Mouse (Mus musculus) forebrain, embryonic 16.5 days (tissue): Measurements from ENCODE around the gene Nfkbil1. TPM values are rescaled to one million over a fixed set of nuclear protein-coding genes. Genes with fewer than 3 reads are reported as not detected.

Source experiments
- ATAC-seq: fragments of 200-750 bp; cut with Nextera tagmentation; 2 replicates; pipeline ENCODE4 v1.8.0; 2017; ENCODE audit warnings: mild to moderate bottlenecking, moderate library complexity
- H3K27ac ChIP-seq: fragments of 300-500 bp; sonication (generic); 2 replicates; pipeline ENCODE4 v1.5.1; 2014; ENCODE audit warnings: low read length, control low read depth
- H3K27me3 ChIP-seq: fragments of 300-500 bp; sonication (generic); replicated peaks from 2 replicates; pipeline ENCODE4 v1.6.1; 2014; ENCODE audit warnings: low read length; ENCODE audit not compliant: control insufficient read depth, insufficient read depth
- H3K36me3 ChIP-seq: fragments of 300-500 bp; sonication (generic); 2 replicates; pipeline ENCODE4 v1.6.1; 2014; ENCODE audit not compliant: control insufficient read depth, insufficient read depth
- H3K4me1 ChIP-seq: fragments of 300-500 bp; sonication (generic); replicated peaks from 2 replicates; pipeline ENCODE4 v1.6.1; 2014; ENCODE audit warnings: low read length; ENCODE audit not compliant: control insufficient read depth, insufficient read depth
- H3K4me2 ChIP-seq: fragments of 300-500 bp; sonication (generic); 2 replicates; pipeline ENCODE4 v1.6.1; 2014; ENCODE audit warnings: mild to moderate bottlenecking, low read length, control low read depth
- H3K4me3 ChIP-seq: fragments of 300-500 bp; sonication (generic); replicated peaks from 2 replicates; pipeline ENCODE4 v1.5.1; 2014; ENCODE audit warnings: mild to moderate bottlenecking, low read length, control low read depth
- H3K9ac ChIP-seq: fragments of 300-500 bp; sonication (generic); replicated peaks from 2 replicates; pipeline ENCODE4 v1.6.1; 2014; ENCODE audit warnings: low read depth, low read length, control low read depth
- H3K9me3 ChIP-seq: fragments of 300-500 bp; sonication (generic); 2 replicates; pipeline ENCODE4 v1.6.1; 2016; ENCODE audit warnings: low read length; ENCODE audit not compliant: control insufficient read depth
- WGBS: fragments of 180-500 bp; shearing (Covaris S2); extraction: QIAGEN DNeasy Blood & Tissue Kit; methylation state at CpG from one replicate; pipeline ENCODE4 v1.1.7; 2014; 5-methylcytosine and 5-hydroxymethylcytosine counted together
- polyA plus RNA-seq: library from polyadenylated mRNA; unstranded; fragments of >200 nt; fragmentation: Nextera tagmentation; extraction: Ambion mirVana; gene quantifications from 2 replicates; pipeline ENCODE4 v1.2.1, GENCODE M21; 2015

The Nfkbil1 gene
- polyA plus RNA-seq, 1 experiment from 2014 or later: 10.7 TPM

DNA sequence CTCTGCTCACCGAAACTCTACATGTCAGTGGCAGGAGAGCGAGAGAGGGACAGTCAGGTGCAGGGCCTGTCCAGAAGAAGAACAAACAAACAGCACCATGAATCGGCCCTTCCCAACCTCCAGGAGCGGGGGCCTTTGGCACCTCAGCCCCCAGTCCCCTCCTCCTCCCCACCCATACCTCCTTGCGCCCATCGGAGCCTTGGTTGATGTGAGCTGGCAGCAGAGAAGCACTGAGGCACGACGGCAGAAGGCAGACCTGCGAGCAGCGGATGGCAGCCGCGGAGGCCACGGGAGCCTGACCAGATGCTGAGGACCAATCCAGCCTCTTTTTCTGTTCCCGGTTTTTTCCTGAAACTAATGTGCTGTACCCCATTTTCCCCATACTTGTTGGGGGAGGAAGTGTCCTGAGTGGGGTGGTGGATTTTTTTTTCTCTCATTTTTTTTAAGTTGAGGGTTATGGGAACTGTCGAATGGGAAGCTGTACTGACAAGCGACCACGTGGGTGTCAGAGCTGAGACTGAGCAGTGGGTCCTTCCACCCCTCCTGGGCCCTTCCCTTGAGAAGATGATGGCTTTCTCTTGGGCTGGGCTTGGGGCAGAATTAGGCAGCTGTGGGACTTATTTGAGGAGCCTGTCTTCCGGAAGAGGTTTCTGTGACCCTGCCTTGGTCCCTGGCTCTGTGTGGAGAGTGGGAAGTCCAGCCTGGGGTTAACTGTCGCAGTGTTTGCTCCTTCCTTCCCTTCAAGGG is 14.0 kb upstream of the Nfkbil1 start:
- no peaks in the 10 kb centered on the region for H3K27me3 ChIP-seq
- H3K9me3 ChIP-seq: no peaks in the 10 kb centered on the region
- no peak for ATAC-seq
- WGBS: 85% methylated on average over 19 of the region's 19 CpGs
- H3K27ac ChIP-seq: no peak overlapping the region
- H3K4me3 ChIP-seq: no peak overlapping the region
- peaks cover 80% of the 10 kb centered on the region for H3K36me3 ChIP-seq
- H3K4me1 ChIP-seq: peaks cover 21% of the 10 kb centered on the region
- H3K4me2 ChIP-seq: no peak overlapping the region
- H3K9ac ChIP-seq: no peak overlapping the region

DNA sequence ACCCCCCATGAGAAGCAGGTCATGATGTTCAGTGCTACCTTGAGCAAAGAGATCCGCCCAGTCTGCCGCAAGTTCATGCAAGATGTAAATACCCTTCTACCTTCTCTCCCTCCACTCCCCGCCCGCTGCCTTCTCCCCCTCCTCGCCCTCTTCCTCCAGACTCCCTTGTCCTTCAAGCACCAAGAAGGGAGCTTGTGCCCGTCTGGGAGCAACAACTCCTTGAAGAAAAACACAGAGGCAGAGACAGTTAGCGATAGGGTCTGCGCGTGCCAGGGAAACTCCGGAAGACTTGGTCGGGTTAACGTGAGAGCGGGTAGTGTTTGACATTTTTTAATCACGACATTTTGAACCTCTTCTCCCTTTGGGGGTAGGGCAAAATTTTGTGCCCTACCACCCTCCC is 13.4 kb upstream of the Nfkbil1 start:
- H3K27me3 ChIP-seq: no peaks in the 10 kb centered on the region
- no peaks in the 10 kb centered on the region for H3K9me3 ChIP-seq
- no peak overlapping the region for H3K4me3 ChIP-seq
- ATAC-seq: no peak
- 88% methylated on average over 14 of the region's 14 CpGs for WGBS
- H3K27ac ChIP-seq: no peak overlapping the region
- H3K4me2 ChIP-seq: no peak overlapping the region
- peaks cover 28% of the 10 kb centered on the region for H3K4me1 ChIP-seq
- H3K36me3 ChIP-seq: peaks cover 84% of the 10 kb centered on the region
- no peak overlapping the region for H3K9ac ChIP-seq

DNA sequence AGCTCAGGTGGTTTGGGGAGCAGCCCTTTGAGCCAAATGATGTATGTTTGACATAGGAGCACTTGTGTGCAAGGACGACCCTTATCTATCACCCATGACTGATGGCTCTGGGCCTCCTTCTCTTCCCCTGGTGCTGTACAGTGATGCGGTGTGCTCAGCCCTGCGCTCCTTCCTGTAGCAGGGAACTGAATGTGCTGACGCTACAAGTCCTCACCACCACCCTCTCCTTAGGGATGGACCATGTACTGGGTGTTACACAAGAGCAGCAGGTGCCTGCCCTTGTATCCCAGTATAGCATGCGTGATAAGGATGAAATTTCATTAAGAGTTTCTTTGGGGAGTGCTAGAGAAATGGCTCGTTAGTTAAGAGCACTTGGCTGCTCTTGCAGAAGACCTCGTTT is 11.6 kb upstream of the Nfkbil1 start:
- Histone ChIP-seq H3K36me3 (peaks cover 73% of the 10 kb centered on the region), H3K4me2 (no peak overlapping the region), H3K27me3 (no peaks in the 10 kb centered on the region), H3K9me3 (no peaks in the 10 kb centered on the region), H3K9ac (no peak overlapping the region), H3K27ac (no peak overlapping the region), H3K4me3 (no peak overlapping the region), H3K4me1 (peaks cover 34% of the 10 kb centered on the region)
- no peak for ATAC-seq
- 77% methylated on average over 7 of the region's 7 CpGs for WGBS

DNA sequence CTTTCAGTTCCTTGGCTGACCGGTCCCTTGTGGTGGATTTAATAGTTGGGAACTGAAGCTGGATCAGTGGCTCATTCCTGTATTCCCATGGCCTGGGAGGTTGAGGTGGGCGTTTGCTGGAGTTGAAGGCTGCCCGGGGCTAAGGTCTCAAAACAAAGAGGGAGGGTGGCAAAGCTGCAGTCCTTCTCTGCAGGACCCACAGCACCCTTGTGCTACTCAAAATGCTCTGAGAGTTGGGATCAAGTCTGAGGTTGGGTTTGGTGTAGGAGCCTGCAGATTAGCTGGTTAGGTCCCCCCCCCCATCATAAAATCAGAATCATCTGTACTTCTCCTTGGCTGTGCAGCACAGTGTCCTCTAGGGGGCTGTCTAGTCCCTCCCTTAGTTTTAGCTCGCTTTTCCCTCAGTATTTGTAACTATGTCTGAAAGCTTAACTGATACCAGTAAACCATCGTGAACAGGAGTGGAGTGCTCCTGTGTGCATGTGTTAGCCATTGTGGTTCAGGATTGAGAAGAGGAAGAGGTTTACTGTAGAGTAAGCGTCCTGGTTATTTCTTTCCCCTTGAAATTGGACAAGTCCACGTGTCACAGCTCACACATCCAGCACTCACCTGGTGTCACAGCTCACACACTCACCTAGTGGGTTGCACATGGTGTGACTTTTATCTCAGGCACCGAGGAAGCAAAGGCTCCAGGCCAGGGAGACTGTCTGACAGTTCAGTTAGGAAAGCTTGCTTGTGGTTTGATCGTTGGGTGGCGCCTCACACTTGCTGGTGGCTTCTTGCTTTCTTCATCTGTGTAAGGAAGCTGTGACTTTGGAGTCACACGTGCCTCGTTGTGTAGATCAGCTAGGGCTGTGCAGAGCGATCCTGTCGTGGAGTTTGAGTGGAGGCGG is 10.4 kb upstream of the Nfkbil1 start:
- H3K9me3 ChIP-seq: no peaks in the 10 kb centered on the region
- 79% methylated on average over 15 of the region's 15 CpGs for WGBS
- H3K4me2 ChIP-seq: peak overlapping the region; percentile 22
- ATAC-seq: no peak
- H3K9ac ChIP-seq: no peak overlapping the region
- H3K27ac ChIP-seq: no peak overlapping the region
- H3K4me3 ChIP-seq: no peak overlapping the region; the same call in 1 of the 2 replicates
- H3K27me3 ChIP-seq: no peaks in the 10 kb centered on the region
- H3K4me1 ChIP-seq: peaks cover 34% of the 10 kb centered on the region
- H3K36me3 ChIP-seq: peaks cover 66% of the 10 kb centered on the region

DNA sequence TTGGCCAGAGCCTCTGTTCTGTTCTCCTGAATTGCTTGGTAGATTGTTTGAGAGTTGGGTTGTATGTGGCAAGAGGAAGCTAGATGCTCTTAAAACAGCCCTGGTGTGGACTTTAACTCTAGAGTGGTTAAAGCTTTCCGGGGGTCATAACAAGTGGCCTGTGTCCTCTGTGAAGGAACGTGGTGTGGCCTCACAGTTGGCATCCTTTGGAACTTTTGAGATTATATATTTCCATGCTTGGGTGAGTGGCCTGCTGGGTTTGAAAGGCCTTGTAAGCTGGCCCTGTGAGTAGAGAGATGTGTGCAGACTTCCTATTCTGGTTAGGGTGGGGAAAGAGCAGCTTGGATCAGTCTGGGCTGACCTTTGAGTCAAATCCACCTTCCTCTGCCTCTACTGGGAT is 9.4 kb upstream of the Nfkbil1 start:
- Histone ChIP-seq H3K9ac (peak overlapping the region; percentile 100), H3K4me1 (peaks cover 43% of the 10 kb centered on the region), H3K9me3 (no peaks in the 10 kb centered on the region), H3K27me3 (no peaks in the 10 kb centered on the region), H3K36me3 (peaks cover 57% of the 10 kb centered on the region), H3K4me2 (peak overlapping the region; percentile 81), H3K4me3 (peak overlapping the region; percentile 96; the same call in 1 of the 2 replicates), H3K27ac (no peak overlapping the region)
- WGBS: 62% methylated on average over 2 of the region's 2 CpGs
- no peak for ATAC-seq

DNA sequence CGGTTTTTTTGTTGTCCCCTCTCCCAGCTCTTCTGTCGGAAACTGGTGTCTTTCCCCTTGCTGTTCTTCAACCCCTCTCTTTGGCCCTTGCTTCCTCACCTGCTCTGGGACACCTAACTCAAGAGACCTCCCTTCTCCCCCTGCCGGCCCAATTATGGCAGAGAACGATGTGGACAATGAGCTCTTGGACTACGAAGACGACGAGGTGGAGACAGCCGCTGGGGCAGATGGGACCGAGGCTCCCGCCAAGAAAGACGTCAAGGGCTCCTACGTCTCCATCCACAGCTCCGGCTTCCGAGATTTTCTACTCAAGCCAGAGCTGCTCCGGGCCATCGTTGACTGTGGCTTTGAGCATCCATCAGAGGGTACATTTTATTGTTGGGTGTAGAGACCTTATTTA is 7.5 kb upstream of the Nfkbil1 start:
- Histone ChIP-seq H3K4me2 (peak overlapping the region; percentile 81), H3K4me3 (peak overlapping the region; percentile 96), H3K4me1 (peaks cover 43% of the 10 kb centered on the region), H3K9me3 (no peaks in the 10 kb centered on the region), H3K36me3 (peaks cover 39% of the 10 kb centered on the region), H3K27ac (peak overlapping the region; percentile 98), H3K9ac (peak overlapping the region; percentile 100), H3K27me3 (no peaks in the 10 kb centered on the region)
- no peak for ATAC-seq
- 2% methylated on average over 16 of the region's 16 CpGs for WGBS

DNA sequence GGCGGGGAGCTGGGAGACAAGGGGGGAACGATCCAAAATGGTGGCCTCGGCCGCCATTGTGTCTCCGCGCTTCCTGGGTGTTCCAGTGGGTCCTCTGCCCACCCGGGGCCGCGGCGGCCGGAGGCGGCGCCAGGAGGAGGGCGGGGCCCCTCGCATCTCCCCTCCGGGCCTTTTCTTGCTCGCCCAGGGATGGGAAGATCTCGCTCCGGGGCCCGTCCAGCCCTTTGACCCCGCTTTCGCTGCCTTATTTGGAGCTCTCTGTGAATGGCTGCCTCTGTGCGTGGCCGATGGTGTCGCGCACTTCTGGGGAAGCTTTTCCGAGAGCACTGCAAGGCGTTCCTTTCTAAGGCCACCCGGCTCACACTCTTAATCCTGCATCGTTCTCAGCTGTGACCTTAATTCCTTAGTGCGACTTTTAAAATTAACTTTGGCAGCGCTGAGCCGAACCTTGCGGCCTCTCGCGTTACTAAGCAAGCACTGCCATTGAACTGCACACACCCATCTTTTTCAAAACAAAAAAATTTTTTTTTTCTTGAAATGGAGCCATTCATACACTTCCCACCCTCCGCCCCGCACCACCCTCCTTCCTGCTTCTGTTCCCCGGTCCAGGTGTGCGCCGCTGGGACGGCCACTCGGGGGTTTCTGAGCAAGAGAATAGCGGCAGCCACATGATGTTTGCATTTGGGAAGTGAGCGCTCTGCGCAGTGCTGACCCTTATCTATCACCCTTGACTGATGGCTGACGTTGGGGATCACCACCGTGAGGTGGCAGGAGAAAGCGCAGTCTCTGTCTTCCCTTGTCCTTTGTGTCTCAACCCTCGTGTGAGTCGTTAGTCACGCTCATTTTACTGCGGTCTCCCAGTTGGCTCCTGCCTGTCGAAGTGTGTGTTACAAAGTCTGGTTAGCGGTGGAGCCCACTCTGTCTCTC is 6.7 kb upstream of the Nfkbil1 start:
- Histone ChIP-seq H3K27ac (peak overlapping the region; percentile 98), H3K9ac (peak overlapping the region; percentile 100), H3K4me1 (peaks cover 46% of the 10 kb centered on the region), H3K4me2 (peak overlapping the region; percentile 81), H3K9me3 (no peaks in the 10 kb centered on the region), H3K36me3 (peaks cover 31% of the 10 kb centered on the region), H3K4me3 (peak overlapping the region; percentile 96), H3K27me3 (no peaks in the 10 kb centered on the region)
- peak; percentile 22 for ATAC-seq
- WGBS: under 1% methylated on average over 51 of the region's 55 CpGs

DNA sequence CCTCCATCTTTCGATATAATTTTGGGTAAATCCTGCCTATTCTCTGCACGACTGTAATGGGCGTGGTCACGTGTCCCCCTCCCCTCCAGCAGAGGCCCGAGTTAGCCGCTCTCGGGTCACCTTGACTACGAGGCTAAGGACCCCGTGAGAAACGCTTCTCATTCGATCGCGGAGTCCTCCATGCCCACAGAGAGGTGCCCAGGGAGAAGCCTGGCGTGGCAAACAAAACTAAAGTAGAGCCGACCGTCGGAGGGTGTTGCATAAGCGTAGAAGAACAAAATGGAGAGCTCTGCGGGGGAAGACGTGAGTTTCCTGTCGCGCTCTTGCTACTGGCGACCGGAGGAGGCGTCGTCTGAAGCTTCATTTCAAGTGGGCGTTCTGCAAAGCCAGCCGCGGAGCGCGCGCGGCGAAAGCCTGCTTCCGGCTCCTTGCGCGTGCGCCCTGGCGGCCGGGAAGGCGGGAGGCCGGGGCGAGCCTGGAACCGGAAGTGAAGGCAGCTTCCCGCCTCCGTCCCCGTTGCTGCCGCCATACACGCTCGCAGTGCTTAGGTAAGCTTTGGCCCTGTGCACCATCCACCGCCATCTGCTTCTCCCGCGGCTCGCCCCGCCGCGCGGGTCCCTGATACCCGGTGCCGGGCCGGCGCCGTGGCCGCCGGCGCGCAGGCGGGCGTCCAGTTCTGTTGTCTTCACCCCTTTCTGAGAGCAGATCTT is 5.9 kb upstream of the Nfkbil1 start, which contains the start of gene Ddx39b:
Gene Ddx39b, plus strand, starts transcription at position 442 of the 710 bp plus-strand sequence.
- Histone ChIP-seq H3K9me3 (no peaks in the 10 kb centered on the region), H3K9ac (peak within 1 kb of the TSS; percentile 100), H3K27me3 (no peaks in the 10 kb centered on the region), H3K27ac (peak within 1 kb of the TSS; percentile 98), H3K36me3 (peaks cover 23% of the 10 kb centered on the region), H3K4me3 (peak within 1 kb of the TSS; percentile 96), H3K4me2 (peak within 1 kb of the TSS; percentile 81), H3K4me1 (peaks cover 51% of the 10 kb centered on the region)
- WGBS: under 1% methylated on average over 69 of the region's 69 CpGs
- peak; percentile 91 for ATAC-seq
